Mouse (Mus musculus): ENCODE measurements at regions not wholly inside any gene's neighbourhood (a gene's known extent, or its start where the extent isn't known, plus 50 kb on each side); places are given as distances from the start of the nearest gene placed in this dataset.

GRCm38 (mm10) chr13:39950203-39950602, 411.0 kb downstream of the Ofcc1 start:
- no peak for DNase-seq (ENCODE audit: low spot score in 2 of 2)

- peak in 1 of 2 experiments; percentile 44 for DNase-seq (ENCODE audit: low spot score in 2 of 2)
Measured at GRCm38 (mm10) chr13:39935216-39935615, 426.0 kb downstream of the Ofcc1 start.

GRCm38 (mm10) chr13:39931487-39931886, 429.8 kb downstream of the Ofcc1 start:
- DNase-seq (ENCODE audit: low spot score in 2 of 2), result no peak

- DNase-seq (ENCODE audit: low spot score in 2 of 2), result no peak
Measured at GRCm38 (mm10) chr13:39928573-39928972, 432.7 kb downstream of the Ofcc1 start.

- no peak for DNase-seq (ENCODE audit: low spot score in 2 of 2)
Measured at GRCm38 (mm10) chr13:39924366-39924765, 436.9 kb downstream of the Ofcc1 start.

GRCm38 (mm10) chr13:39923113-39923512, 438.1 kb downstream of the Ofcc1 start:
- DNase-seq (ENCODE audit: low spot score in 2 of 2), result no peak

- no peak for DNase-seq (ENCODE audit: low spot score in 2 of 2)
Measured at GRCm38 (mm10) chr13:39907720-39908119, 453.5 kb downstream of the Ofcc1 start.

- DNase-seq (ENCODE audit: low spot score in 2 of 2), result no peak
Measured at GRCm38 (mm10) chr13:39904264-39904663, 457.0 kb downstream of the Ofcc1 start.

- no peak for DNase-seq (ENCODE audit: low spot score in 2 of 2)
Measured at GRCm38 (mm10) chr13:39903319-39903718, 457.9 kb downstream of the Ofcc1 start.

- DNase-seq (ENCODE audit: low spot score in 2 of 2), result no peak
Measured at GRCm38 (mm10) chr13:39899332-39899731, 461.9 kb downstream of the Ofcc1 start.

- DNase-seq (ENCODE audit: low spot score in 2 of 2), result no peak
Measured at GRCm38 (mm10) chr13:39898412-39898979, 462.8 kb downstream of the Ofcc1 start.

- peak in 1 of 2 experiments; percentile 16 for DNase-seq (ENCODE audit: low spot score in 2 of 2)
Measured at GRCm38 (mm10) chr13:39894159-39894558, 467.1 kb downstream of the Ofcc1 start.

GRCm38 (mm10) chr13:39881066-39881465, 480.2 kb downstream of the Ofcc1 start:
- DNase-seq (ENCODE audit: low spot score in 2 of 2), result no peak

GRCm38 (mm10) chr13:39880136-39880535, 481.1 kb downstream of the Ofcc1 start:
- DNase-seq (ENCODE audit: low spot score in 2 of 2), result no peak

GRCm38 (mm10) chr13:39877361-39878141, 483.7 kb downstream of the Ofcc1 start:
- DNase-seq (ENCODE audit: low spot score in 2 of 2), result no peak

GRCm38 (mm10) chr13:39852257-39852800, 508.9 kb downstream of the Ofcc1 start:
- DNase-seq (ENCODE audit: low spot score in 2 of 2), result no peak

- no peak for DNase-seq (ENCODE audit: low spot score in 2 of 2)
Measured at GRCm38 (mm10) chr13:39849391-39849790, 511.9 kb downstream of the Ofcc1 start.

GRCm38 (mm10) chr13:39836053-39836584, 525.1 kb downstream of the Ofcc1 start:
- DNase-seq (ENCODE audit: low spot score in 2 of 2), result no peak

- peak; percentile 11 to 22 for DNase-seq (ENCODE audit: low spot score in 2 of 2)
Measured at GRCm38 (mm10) chr13:39835302-39835701, 525.9 kb downstream of the Ofcc1 start.

- DNase-seq (ENCODE audit: low spot score in 2 of 2), result peak; percentile 11 to 18
Measured at GRCm38 (mm10) chr13:39834521-39835245, 526.6 kb downstream of the Ofcc1 start.

GRCm38 (mm10) chr13:39823965-39824555, 537.2 kb downstream of the Ofcc1 start:
- peak; percentile 16 to 35 for DNase-seq (ENCODE audit: low spot score in 2 of 2)
